Mouse (Mus musculus): ENCODE measurements around the gene Akap7. TPM values are rescaled to one million over a fixed set of nuclear protein-coding genes. Genes with fewer than 3 reads are reported as not detected.

Akap7 gene
- total RNA-seq, 2 experiments from 2014 or later = 48.2 to 49.9 TPM

DNA sequence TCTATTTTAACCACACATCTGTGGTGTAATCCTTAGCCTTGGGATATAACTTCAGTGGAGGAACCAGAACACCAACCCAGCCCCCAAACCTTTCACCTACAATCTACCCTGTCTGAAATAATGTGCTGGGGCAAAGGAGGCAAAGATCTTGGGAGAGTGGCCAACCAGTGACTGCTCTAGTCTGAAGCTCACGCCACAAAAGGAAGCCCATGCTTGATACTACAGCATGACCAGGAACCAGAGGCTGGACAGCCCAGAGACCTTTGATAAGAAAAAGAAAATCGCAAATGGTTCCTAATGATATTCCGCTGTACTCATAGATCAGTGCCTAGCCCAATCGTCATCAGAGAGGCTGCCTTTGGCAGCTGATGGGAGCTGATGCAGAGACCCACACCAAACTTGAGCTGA is 9.4 kb downstream of the Akap7 start:
- no peak for DNase-seq (ENCODE audit: low spot score in 2 of 2)

DNA sequence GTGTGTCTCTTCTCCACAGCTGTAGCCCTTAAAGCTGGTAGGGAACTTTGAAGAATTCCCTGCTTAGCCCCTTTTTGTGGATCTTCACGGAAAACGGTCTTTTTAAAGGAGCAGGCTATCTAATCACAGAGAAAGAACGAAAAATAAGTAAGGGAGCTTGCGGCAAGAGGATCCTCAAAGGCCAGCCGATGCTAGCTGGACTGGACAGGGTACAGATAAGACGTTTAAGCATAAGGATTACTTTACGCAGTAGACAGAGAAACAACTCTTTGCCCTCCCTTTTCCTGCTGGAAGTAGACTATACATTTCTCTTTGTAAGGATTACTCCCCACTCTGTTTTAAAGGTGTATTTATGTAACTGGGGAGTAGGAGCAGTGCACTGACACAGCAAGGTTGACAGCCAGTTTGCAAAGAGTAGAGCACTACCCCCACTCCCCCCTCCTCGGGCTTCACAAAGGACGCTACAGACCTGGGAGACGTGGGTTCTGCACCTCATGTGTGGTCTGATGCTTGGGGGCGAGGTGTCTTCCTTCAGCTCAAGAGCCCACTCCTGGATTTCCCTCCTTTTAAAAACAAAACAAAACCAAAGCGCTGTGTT is 9.9 kb downstream of the Akap7 start:
- DNase-seq (ENCODE audit: low spot score in 2 of 2) = no peak

- DNase-seq (ENCODE audit: low spot score in 2 of 2) = peak; percentile 79 to 83
These were observed 10.9 kb downstream of the Akap7 start for GRCm38 (mm10) chr10:25296657-25297369.

DNA sequence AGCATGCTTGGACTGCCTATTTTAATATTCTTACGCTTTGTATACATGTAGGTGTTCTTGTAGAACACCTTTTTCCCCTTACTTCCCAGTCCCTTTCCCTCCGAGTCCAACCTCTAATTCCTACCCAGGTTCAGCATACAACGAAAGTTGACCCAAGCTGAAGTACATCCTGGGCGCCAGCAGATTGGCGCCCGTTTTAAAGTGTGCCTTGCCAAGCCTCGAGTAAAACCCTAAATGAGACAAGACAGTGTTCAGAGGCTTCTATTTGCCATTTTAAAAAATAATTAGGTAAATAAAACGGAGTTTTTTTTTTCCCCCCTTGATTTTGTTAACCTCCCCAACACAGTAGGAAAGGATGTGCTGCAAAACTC is 11.4 kb downstream of the Akap7 start:
- no peak for DNase-seq (ENCODE audit: low spot score in 2 of 2)

DNA sequence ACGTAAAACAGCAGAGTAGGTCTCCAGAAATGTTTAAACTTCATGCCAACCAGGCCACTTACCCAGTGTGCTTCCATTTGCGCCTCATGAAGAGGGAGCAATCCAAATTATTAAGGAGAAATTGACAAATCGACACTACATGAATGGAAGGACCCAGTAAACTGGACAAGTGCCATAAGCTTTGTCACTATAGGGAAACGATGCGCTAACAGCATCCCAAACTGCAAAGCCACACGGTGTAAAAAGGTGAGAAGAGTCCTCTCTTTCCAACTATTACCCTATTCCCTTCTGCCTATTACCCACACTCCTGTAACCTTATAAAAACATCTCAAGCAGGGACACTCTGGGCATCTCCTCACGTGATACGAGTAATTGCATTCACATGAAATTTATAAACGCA is 11.8 kb downstream of the Akap7 start:
- DNase-seq (ENCODE audit: low spot score in 2 of 2) = no peak

GRCm38 (mm10) chr10:25294999-25295398 is 12.7 kb downstream of the Akap7 start:
- DNase-seq (ENCODE audit: low spot score in 2 of 2) = no peak

DNA sequence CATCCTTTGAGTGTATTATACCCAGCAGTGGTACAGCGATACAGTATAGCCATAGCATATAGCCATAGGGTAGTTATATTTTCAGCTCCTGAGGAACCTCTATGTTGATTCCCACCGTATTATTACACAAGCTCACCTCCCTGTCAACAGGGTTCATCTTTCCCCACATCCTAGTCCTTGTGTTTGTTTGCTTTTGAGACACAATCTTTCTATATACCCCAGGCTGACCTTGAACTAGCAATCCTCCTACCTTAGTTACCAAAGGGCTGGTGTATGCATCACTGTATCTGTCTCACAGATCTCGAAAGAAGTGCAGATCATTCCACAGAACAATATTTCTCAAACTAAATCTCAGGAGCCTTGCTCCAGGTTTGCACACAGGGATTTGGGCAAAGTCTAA is 13.9 kb downstream of the Akap7 start:
- DNase-seq (ENCODE audit: low spot score in 2 of 2) = no peak

GRCm38 (mm10) chr10:25291053-25291452 is 16.6 kb downstream of the Akap7 start:
- DNase-seq (ENCODE audit: low spot score in 2 of 2) = no peak

- DNase-seq (ENCODE audit: low spot score in 2 of 2) = no peak
These were observed 22.4 kb downstream of the Akap7 start for GRCm38 (mm10) chr10:25285100-25285811.

GRCm38 (mm10) chr10:25284427-25285099 is 23.1 kb downstream of the Akap7 start:
- no peak for DNase-seq (ENCODE audit: low spot score in 2 of 2)

GRCm38 (mm10) chr10:25283397-25283796 is 24.3 kb downstream of the Akap7 start:
- DNase-seq (ENCODE audit: low spot score in 2 of 2) = no peak

GRCm38 (mm10) chr10:25280141-25280540 is 27.5 kb downstream of the Akap7 start:
- DNase-seq (ENCODE audit: low spot score in 2 of 2) = peak in 1 of 2 experiments; percentile 37

DNA sequence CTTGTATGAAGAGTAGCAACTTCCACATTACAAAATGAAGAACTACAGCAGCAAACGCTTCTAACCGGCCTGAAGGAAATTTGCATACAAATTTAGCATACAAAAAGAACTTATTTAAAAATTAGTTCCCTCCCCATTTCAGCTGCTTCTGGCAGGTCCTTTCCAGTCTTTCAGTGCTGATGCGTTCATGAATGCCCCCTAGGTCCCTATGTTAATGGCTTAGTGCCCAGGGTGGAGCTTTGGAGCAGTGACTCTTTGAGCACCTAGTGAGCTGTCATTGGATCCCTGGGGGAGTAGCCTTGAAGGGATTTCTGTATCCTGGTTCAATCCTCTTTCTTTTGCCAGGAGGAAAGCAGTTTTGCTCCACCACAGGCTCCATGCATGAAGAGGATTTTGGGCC is 28.3 kb downstream of the Akap7 start:
- DNase-seq (ENCODE audit: low spot score in 2 of 2) = no peak

DNA sequence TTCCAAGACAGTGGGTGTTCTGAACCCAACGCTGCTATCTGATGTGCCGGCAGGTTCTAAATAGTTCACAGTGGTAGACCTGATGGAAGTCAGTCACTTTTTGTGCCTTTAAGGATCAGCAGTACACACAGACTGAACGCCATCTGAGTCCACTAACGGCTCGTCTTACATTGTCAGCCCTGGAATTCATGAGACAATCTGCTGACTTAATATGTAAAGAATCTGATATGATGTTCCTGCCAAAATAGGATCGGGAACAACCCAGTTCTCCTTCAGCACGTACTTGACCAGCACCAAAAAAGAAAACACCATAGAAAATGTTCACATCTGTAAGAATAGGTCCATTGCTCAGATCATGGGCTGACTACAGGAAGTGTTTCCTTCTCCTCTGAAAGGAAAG is 32.2 kb downstream of the Akap7 start:
- no peak for DNase-seq (ENCODE audit: low spot score in 2 of 2)

DNA sequence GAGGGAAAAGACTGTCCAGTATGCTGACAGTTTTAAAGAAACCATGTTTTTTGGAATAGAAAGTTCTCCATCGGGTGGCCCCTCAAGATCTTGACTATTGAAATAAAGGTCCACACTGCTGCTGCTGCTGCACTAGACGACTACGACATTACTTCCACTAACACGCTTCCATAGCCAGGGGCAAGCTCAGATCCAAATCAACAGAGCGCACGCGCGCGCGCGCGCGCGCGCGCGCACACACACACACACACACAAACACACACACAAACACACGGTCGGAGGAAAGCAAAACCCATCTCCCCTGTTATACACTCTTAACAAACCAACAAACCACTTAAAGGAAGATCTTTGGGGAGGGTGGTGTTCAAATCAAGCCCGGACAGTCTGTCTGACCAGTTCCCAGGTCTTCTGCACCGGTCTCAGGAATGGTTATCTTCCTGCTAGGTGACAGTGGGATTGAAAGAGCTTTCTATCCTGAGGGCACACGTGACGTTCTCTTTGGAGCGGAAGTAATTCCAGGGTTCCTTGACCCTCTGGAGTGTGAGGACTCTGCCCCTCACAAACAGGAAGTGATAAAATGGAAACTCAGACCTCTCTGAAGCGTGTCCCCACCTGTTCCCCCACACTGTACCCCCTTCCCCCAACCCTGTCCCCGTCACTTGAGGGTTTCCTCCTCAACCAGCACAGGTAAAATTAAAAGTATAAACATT is 32.9 kb downstream of the Akap7 start:
- DNase-seq (ENCODE audit: low spot score in 2 of 2) = no peak

GRCm38 (mm10) chr10:25273731-25274130 is 33.9 kb downstream of the Akap7 start:
- no peak for DNase-seq (ENCODE audit: low spot score in 2 of 2)

- DNase-seq (ENCODE audit: low spot score in 2 of 2) = no peak
These were observed 35.9 kb downstream of the Akap7 start for GRCm38 (mm10) chr10:25271756-25272155.

- DNase-seq (ENCODE audit: low spot score in 2 of 2) = no peak
These were observed 36.5 kb downstream of the Akap7 start for GRCm38 (mm10) chr10:25271207-25271606.

DNA sequence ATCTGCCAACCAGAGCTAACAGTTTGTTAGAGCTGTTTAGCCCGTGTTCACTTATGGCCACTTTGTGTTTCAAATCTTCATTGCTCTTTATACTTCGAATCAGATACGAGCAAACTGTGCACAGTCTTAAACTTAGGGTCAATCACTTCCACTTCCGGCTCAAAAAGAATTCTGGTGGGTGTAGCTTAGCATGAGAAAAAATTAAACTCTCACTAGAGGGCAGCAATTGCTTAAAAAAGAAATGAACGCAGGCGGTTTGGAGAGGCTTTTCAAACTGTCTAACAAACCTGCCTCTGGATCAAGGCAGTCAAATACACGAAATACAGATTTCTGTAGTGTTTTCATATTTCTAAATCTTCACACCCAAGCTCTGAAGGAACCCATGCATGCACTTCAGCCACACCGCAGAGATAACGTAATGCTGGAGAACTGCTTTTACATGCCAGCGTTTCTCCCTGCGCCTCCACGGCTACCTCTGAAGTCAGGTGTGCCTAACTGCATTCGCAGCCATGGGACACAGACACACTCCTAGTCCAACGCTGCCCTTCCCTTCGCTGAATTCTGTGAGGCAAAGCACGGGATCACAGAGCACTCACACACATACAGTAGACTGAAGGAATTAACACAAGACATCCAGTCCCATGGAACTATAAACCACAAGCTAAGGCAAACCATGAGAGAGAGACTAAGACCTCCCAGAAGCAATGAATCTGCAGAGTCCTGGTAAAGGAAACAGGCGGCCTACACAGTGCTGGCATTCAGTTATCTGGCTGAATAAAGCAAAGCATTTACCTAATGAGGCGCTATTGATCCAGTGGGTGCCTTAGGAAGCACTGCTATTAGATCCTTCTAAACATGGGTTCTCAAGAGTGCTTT is 39.0 kb downstream of the Akap7 start:
- peak in 1 of 2 experiments; percentile 80 for DNase-seq (ENCODE audit: low spot score in 2 of 2)

GRCm38 (mm10) chr10:25261176-25261575 is 46.5 kb downstream of the Akap7 start:
- no peak for DNase-seq (ENCODE audit: low spot score in 2 of 2)

Data from layer of hippocampus, postnatal 14 days (tissue).